ENCODE assay signal across 8 mouse cellular contexts in genomic region chr12:4917805-4918591, GRCm38 (mm10). TPM values are rescaled to one million over a fixed set of nuclear protein-coding genes. Genes with fewer than 3 reads are reported as not detected.
DNase-seq lines count a peak whose midpoint lies in the region; ATAC-seq and TF ChIP-seq lines count a peak whose summit lies in the region.

No protein-coding gene starts in this region.

- peak overlapping the region; percentile 95 for H3K9ac ChIP-seq in heart, embryonic 15.5 days
- H3K9ac ChIP-seq in liver, embryonic 15.5 days: peak overlapping the region; percentile 99
- peak overlapping the region; percentile 99 for H3K9ac ChIP-seq in neural tube, embryonic 11.5 days (ENCODE audit: low read length)

- H3K36me3 ChIP-seq in forebrain, embryonic 10.5 days (replicated peaks): no peaks in the 10 kb centered on the region
- no peaks in the 10 kb centered on the region for H3K36me3 ChIP-seq in heart, embryonic 15.5 days
- no peaks in the 10 kb centered on the region for H3K36me3 ChIP-seq in liver, embryonic 15.5 days (replicated peaks)
- no peaks in the 10 kb centered on the region for H3K36me3 ChIP-seq in neural tube, embryonic 11.5 days (ENCODE audit: control insufficient read depth, insufficient read depth, low read length)

- H3K27ac ChIP-seq in bone marrow, adult 2 months (ENCODE audit: control insufficient read depth, insufficient read depth, low read depth, low read length, poor library complexity): peak overlapping the region; percentile 99
- H3K27ac ChIP-seq in forebrain, embryonic 10.5 days: peak overlapping the region; percentile 99
- peak overlapping the region; percentile 96 for H3K27ac ChIP-seq in heart, embryonic 15.5 days
- peak overlapping the region; percentile 94 for H3K27ac ChIP-seq in liver, embryonic 15.5 days (replicated peaks)
- H3K27ac ChIP-seq in neural tube, embryonic 11.5 days (ENCODE audit: low read depth, low read length): peak overlapping the region; percentile 95

- ATAC-seq in heart, embryonic 15.5 days (replicated peaks; ENCODE audit: insufficient number of reproducible peaks, insufficient read depth, low FRiP score, low read depth): peak; percentile 55
- ATAC-seq in liver, embryonic 15.5 days (ENCODE audit: insufficient read depth): peak; percentile 50
- peak; percentile 76 for ATAC-seq in neural tube, embryonic 11.5 days (ENCODE audit: insufficient read depth, low FRiP score, low TSS enrichment)

- H3K4me2 ChIP-seq in heart, embryonic 15.5 days: peak overlapping the region; percentile 72
- peak overlapping the region; percentile 91 for H3K4me2 ChIP-seq in liver, embryonic 15.5 days
- peak overlapping the region; percentile 67 for H3K4me2 ChIP-seq in neural tube, embryonic 11.5 days (ENCODE audit: low read depth)

- no peak for TF ChIP-seq POLR2A in bone marrow, adult 2 months (IDR thresholded peaks at IDR 0.05; ENCODE audit: borderline replicate concordance, control insufficient read depth, low read depth, low read length)

- no peaks in the 10 kb centered on the region for H3K9me3 ChIP-seq in forebrain, embryonic 10.5 days
- H3K9me3 ChIP-seq in heart, embryonic 15.5 days (replicated peaks): no peaks in the 10 kb centered on the region
- H3K9me3 ChIP-seq in liver, embryonic 15.5 days (replicated peaks): no peaks in the 10 kb centered on the region
- no peaks in the 10 kb centered on the region for H3K9me3 ChIP-seq in neural tube, embryonic 11.5 days (ENCODE audit: control insufficient read depth, low read length)

- no peaks in the 10 kb centered on the region for H3K4me1 ChIP-seq in bone marrow, adult 2 months (ENCODE audit: control insufficient read depth, insufficient read depth, low read length)
- peaks cover 23% of the 10 kb centered on the region for H3K4me1 ChIP-seq in forebrain, embryonic 10.5 days
- peaks cover 12% of the 10 kb centered on the region for H3K4me1 ChIP-seq in heart, embryonic 15.5 days (replicated peaks)
- H3K4me1 ChIP-seq in liver, embryonic 15.5 days (replicated peaks): peaks cover 33% of the 10 kb centered on the region
- H3K4me1 ChIP-seq in neural tube, embryonic 11.5 days (ENCODE audit: control insufficient read depth, insufficient read depth, low read length): peaks cover 4% of the 10 kb centered on the region; the same call in 1 of the 2 replicates

- peak; percentile 82 for DNase-seq in CD4-positive helper T cell, adult 2 months (ENCODE audit: low read depth, low spot score)
- peak; percentile 68 for DNase-seq in forebrain, embryonic 10.5 days (ENCODE audit: extremely low spot score, low spot score)
- DNase-seq in kidney, postnatal 14 days: peak; percentile 71
- peak; percentile 76 for DNase-seq in neural tube, embryonic 11.5 days (ENCODE audit: low spot score)
- DNase-seq in telencephalon, adult 2 months (ENCODE audit: low read depth, low spot score): peak; percentile 44

- TF ChIP-seq CTCF in bone marrow, adult 2 months (IDR thresholded peaks at IDR 0.05; ENCODE audit: control insufficient read depth, insufficient read depth, low read length): no peak

- H3K27me3 ChIP-seq in forebrain, embryonic 10.5 days (ENCODE audit: poor library complexity, severe bottlenecking): no peaks in the 10 kb centered on the region
- H3K27me3 ChIP-seq in heart, embryonic 15.5 days: no peaks in the 10 kb centered on the region
- H3K27me3 ChIP-seq in liver, embryonic 15.5 days: no peaks in the 10 kb centered on the region
- H3K27me3 ChIP-seq in neural tube, embryonic 11.5 days (ENCODE audit: control insufficient read depth, insufficient read depth, low read length): no peaks in the 10 kb centered on the region

- H3K4me3 ChIP-seq in bone marrow, adult 2 months (replicated peaks; ENCODE audit: control insufficient read depth, low read depth, low read length): peak overlapping the region; percentile 86
- peak overlapping the region; percentile 94 for H3K4me3 ChIP-seq in forebrain, embryonic 10.5 days
- peak overlapping the region; percentile 84 for H3K4me3 ChIP-seq in heart, embryonic 15.5 days
- H3K4me3 ChIP-seq in liver, embryonic 15.5 days (replicated peaks): peak overlapping the region; percentile 75
- peak overlapping the region; percentile 92 for H3K4me3 ChIP-seq in neural tube, embryonic 11.5 days (ENCODE audit: low read depth, low read length)

- under 1% methylated on average over 48 of the region's 48 CpGs for WGBS in bone marrow, adult 2 months
- under 1% methylated on average over 48 of the region's 48 CpGs for WGBS in forebrain, embryonic 10.5 days
- WGBS in heart, embryonic 15.5 days: under 1% methylated on average over 48 of the region's 48 CpGs
- under 1% methylated on average over 48 of the region's 48 CpGs for WGBS in liver, embryonic 15.5 days (ENCODE audit: insufficient replicate concordance)
- under 1% methylated on average over 46 of the region's 48 CpGs for WGBS in neural tube, embryonic 11.5 days

RNA-seq across cellular contexts. Expression of gene Atad2b, which starts 0.8 kb away (rescaled TPM):
- polyA plus RNA-seq in bone marrow, adult 2 months (2011; ENCODE audit: insufficient read depth, insufficient read length, low replicate concordance, missing spikeins): 19.0 and 26.5 TPM in 2 replicates
- 11.3 and 12.7 TPM in 2 replicates for polyA plus RNA-seq in forebrain, embryonic 10.5 days (2016; fragmentation: Nextera tagmentation; extraction: Ambion mirVana)
- 6.0 and 6.9 TPM in 2 replicates for polyA plus RNA-seq in heart, embryonic 15.5 days (2015; fragmentation: Nextera tagmentation; extraction: Ambion mirVana)
- 5.0 and 6.0 TPM in 2 replicates for polyA plus RNA-seq in liver, embryonic 15.5 days (2015; fragmentation: Nextera tagmentation; extraction: Ambion mirVana)
- polyA plus RNA-seq in neural tube, embryonic 11.5 days (2014; fragmentation: Nextera tagmentation; extraction: Ambion mirVana): 22.5 and 27.1 TPM in 2 replicates

RNA-seq across cellular contexts. Expression of gene Ubxn2a, which starts 10.5 kb away (rescaled TPM):
- polyA plus RNA-seq in bone marrow, adult 2 months (2011; ENCODE audit: insufficient read depth, insufficient read length, low replicate concordance, missing spikeins): 13.5 and 14.4 TPM in 2 replicates
- polyA plus RNA-seq in forebrain, embryonic 10.5 days (2016; fragmentation: Nextera tagmentation; extraction: Ambion mirVana): 22.1 and 25.4 TPM in 2 replicates
- 30.1 and 32.1 TPM in 2 replicates for polyA plus RNA-seq in heart, embryonic 15.5 days (2015; fragmentation: Nextera tagmentation; extraction: Ambion mirVana)
- polyA plus RNA-seq in liver, embryonic 15.5 days (2015; fragmentation: Nextera tagmentation; extraction: Ambion mirVana): 24.9 and 26.9 TPM in 2 replicates
- 26.5 and 26.7 TPM in 2 replicates for polyA plus RNA-seq in neural tube, embryonic 11.5 days (2014; fragmentation: Nextera tagmentation; extraction: Ambion mirVana)

RNA-seq across cellular contexts. Expression of gene Mfsd2b, which starts 43.8 kb away (rescaled TPM):
- 122 and 162 TPM in 2 replicates for polyA plus RNA-seq in bone marrow, adult 2 months (2011; ENCODE audit: insufficient read depth, insufficient read length, low replicate concordance, missing spikeins)
- 3.7 and 4.8 TPM in 2 replicates for polyA plus RNA-seq in forebrain, embryonic 10.5 days (2016; fragmentation: Nextera tagmentation; extraction: Ambion mirVana)
- polyA plus RNA-seq in heart, embryonic 15.5 days (2015; fragmentation: Nextera tagmentation; extraction: Ambion mirVana): 1.4 and 2.2 TPM in 2 replicates
- 62.9 and 69.5 TPM in 2 replicates for polyA plus RNA-seq in liver, embryonic 15.5 days (2015; fragmentation: Nextera tagmentation; extraction: Ambion mirVana)
- 4.4 and 4.7 TPM in 2 replicates for polyA plus RNA-seq in neural tube, embryonic 11.5 days (2014; fragmentation: Nextera tagmentation; extraction: Ambion mirVana)

Comparison
In these comparisons a context has a peak if more than half of its experiments do, and no peak if none do; other contexts are left out.
1. Peak in every context shown above with its lines: DNase-seq, ATAC-seq, H3K4me3 ChIP-seq and H3K27ac ChIP-seq.
2. RNA of gene Mfsd2b, which starts 43.8 kb away (polyA plus RNA-seq): 122 to 162 TPM in bone marrow, adult 2 months and 62.9 to 69.5 TPM in liver, embryonic 15.5 days; 3.7 to 4.8 TPM in forebrain, embryonic 10.5 days, 4.4 to 4.7 TPM in neural tube, embryonic 11.5 days and 1.4 to 2.2 TPM in heart, embryonic 15.5 days; every median in the first group is over 10 times any median in the second.